Mouse (Mus musculus) myocyte (in vitro differentiated cells): ENCODE measurements around the gene Brix1.

Source experiments
- CEBPB ChIP-seq: IDR thresholded peaks from 2 replicates; pipeline ENCODE4 v1.6.1; 2011; ENCODE audit warnings: mild to moderate bottlenecking, moderate library complexity; ENCODE audit not compliant: poor library complexity, insufficient read depth, severe bottlenecking
- E2F4 ChIP-seq: IDR thresholded peaks from one replicate; pipeline ENCODE4 v1.6.1; 2011; ENCODE audit warnings: mild to moderate bottlenecking, control low read depth, moderate library complexity; ENCODE audit not compliant: insufficient read depth
- MAX ChIP-seq: IDR thresholded peaks from one replicate; pipeline ENCODE4 v1.6.1; 2011; ENCODE audit warnings: low read depth, mild to moderate bottlenecking, control low read depth
- MYOD1 ChIP-seq, 3 experiments: IDR thresholded peaks; one replicate each; pipeline ENCODE4 v1.6.1; 2011; ENCODE audit warnings: control low read depth in 2 of 3, low read depth in 2 of 3, mild to moderate bottlenecking in 2 of 3, moderate library complexity in 1 of 3; ENCODE audit not compliant: insufficient read length in 2 of 3, control insufficient read depth in 1 of 3
- MYOG ChIP-seq, 3 experiments: IDR thresholded peaks; one replicate each; pipeline ENCODE4 v1.6.1; 2011; ENCODE audit warnings: control low read depth in 2 of 3, low read depth in 2 of 3, mild to moderate bottlenecking in 2 of 3; ENCODE audit not compliant: insufficient read length in 2 of 3, control insufficient read depth in 1 of 3, insufficient read depth in 1 of 3
- POLR2A ChIP-seq: IDR thresholded peaks from one replicate; pipeline ENCODE4 v1.6.1; 2011; ENCODE audit warnings: low read depth, mild to moderate bottlenecking, control low read depth, moderate library complexity; ENCODE audit not compliant: insufficient read length
- POLR2AphosphoS2 ChIP-seq: IDR thresholded peaks from one replicate; pipeline ENCODE4 v1.6.1; 2011; ENCODE audit warnings: low read depth, control low read depth; ENCODE audit not compliant: insufficient read length
- REST ChIP-seq: IDR thresholded peaks from one replicate; pipeline ENCODE4 v1.6.1; 2011; ENCODE audit warnings: mild to moderate bottlenecking, control low read depth, moderate library complexity; ENCODE audit not compliant: insufficient read depth, insufficient read length
- SRF ChIP-seq: IDR thresholded peaks from one replicate; pipeline ENCODE4 v1.6.1; 2011; ENCODE audit warnings: low read depth; ENCODE audit not compliant: control insufficient read depth, insufficient read length
- TCF12 ChIP-seq: IDR thresholded peaks from one replicate; pipeline ENCODE4 v1.6.1; 2011; ENCODE audit warnings: mild to moderate bottlenecking, control low read depth; ENCODE audit not compliant: poor library complexity, insufficient read depth, severe bottlenecking
- USF1 ChIP-seq: IDR thresholded peaks from one replicate; pipeline ENCODE4 v1.6.1; 2011; ENCODE audit warnings: low read depth, mild to moderate bottlenecking, control low read depth, moderate library complexity

GRCm38 (mm10) chr15:10426124-10426523, 59.6 kb downstream of the Brix1 start:
- TF ChIP-seq E2F4 (no peak), POLR2A (no peak), MYOG (IDR thresholded peaks at IDR 0.05; ENCODE audit: control insufficient read depth in 1 of 3, insufficient read depth in 1 of 3, insufficient read length in 2 of 3, low read depth in 2 of 3) (no peak), MAX (no peak), POLR2AphosphoS2 (no peak), CEBPB (no peak), MYOD1 (IDR thresholded peaks at IDR 0.05; ENCODE audit: control insufficient read depth in 1 of 3, insufficient read length in 2 of 3, low read depth in 2 of 3) (no peak), REST (no peak), SRF (no peak), TCF12 (no peak), USF1 (no peak)
